Mouse (Mus musculus) heart, adult 9 months (tissue): ENCODE measurements around the gene Ankrd13a.

Experiments used
- DNase-seq, 2 experiments: peaks; one replicate each; pipeline ENCODE4 v3.0.0; 2022; ENCODE audit warnings: low spot score in 2 of 2

The Ankrd13a gene

GRCm38 (mm10) chr5:114799848-114800247 is 25.4 kb downstream of the Ankrd13a start:
- no peak for DNase-seq

- DNase-seq = no peak
Measured at GRCm38 (mm10) chr5:114801049-114801448, 26.6 kb downstream of the Ankrd13a start.

- no peak for DNase-seq
Measured at GRCm38 (mm10) chr5:114801841-114802240, 27.4 kb downstream of the Ankrd13a start.

GRCm38 (mm10) chr5:114803231-114803630 is 28.8 kb downstream of the Ankrd13a start:
- no peak for DNase-seq

- no peak for DNase-seq
Measured at GRCm38 (mm10) chr5:114804335-114804734, 29.9 kb downstream of the Ankrd13a start.

- peak in 1 of 2 experiments; percentile 40 for DNase-seq
Measured at GRCm38 (mm10) chr5:114804958-114805357, 30.5 kb downstream of the Ankrd13a start.

- DNase-seq = peak; percentile 46 to 65
Measured at GRCm38 (mm10) chr5:114805436-114806350, 31.2 kb downstream of the Ankrd13a start.

GRCm38 (mm10) chr5:114806636-114807035 is 32.2 kb downstream of the Ankrd13a start:
- DNase-seq = no peak

- no peak for DNase-seq
Measured at GRCm38 (mm10) chr5:114807063-114807462, 32.6 kb downstream of the Ankrd13a start.

- no peak for DNase-seq
Measured at GRCm38 (mm10) chr5:114807468-114807867, 33.0 kb downstream of the Ankrd13a start.

GRCm38 (mm10) chr5:114807893-114808292 is 33.4 kb downstream of the Ankrd13a start:
- DNase-seq = no peak

- no peak for DNase-seq
Measured at GRCm38 (mm10) chr5:114808385-114808784, 33.9 kb downstream of the Ankrd13a start.

GRCm38 (mm10) chr5:114809181-114809756 is 34.8 kb downstream of the Ankrd13a start:
- no peak for DNase-seq

- no peak for DNase-seq
Measured at GRCm38 (mm10) chr5:114809826-114810225, 35.3 kb downstream of the Ankrd13a start.

- peak; percentile 70 to 74 for DNase-seq
Measured at GRCm38 (mm10) chr5:114813525-114814181, 39.2 kb downstream of the Ankrd13a start.

- no peak for DNase-seq
Measured at GRCm38 (mm10) chr5:114816599-114816998, 42.1 kb downstream of the Ankrd13a start.

- DNase-seq = no peak
Measured at GRCm38 (mm10) chr5:114818124-114818523, 43.6 kb downstream of the Ankrd13a start.

- DNase-seq = peak; percentile 33 to 40
Measured at GRCm38 (mm10) chr5:114822796-114823688, 48.6 kb downstream of the Ankrd13a start, which contains the start of gene 1500011B03Rik. TSS of gene 1500011B03Rik (minus strand) at chr5:114823468.

- DNase-seq = peak in 1 of 2 experiments; percentile 36
Measured at GRCm38 (mm10) chr5:114824197-114824596, 49.7 kb downstream of the Ankrd13a start.

- no peak for DNase-seq
Measured at GRCm38 (mm10) chr5:114825978-114826691, 51.7 kb downstream of the Ankrd13a start.

- DNase-seq = peak; percentile 35 to 39
Measured at GRCm38 (mm10) chr5:114827427-114827826, 53.0 kb downstream of the Ankrd13a start.
